Mouse (Mus musculus): Measurements from ENCODE around the gene Gm20683.

DNA sequence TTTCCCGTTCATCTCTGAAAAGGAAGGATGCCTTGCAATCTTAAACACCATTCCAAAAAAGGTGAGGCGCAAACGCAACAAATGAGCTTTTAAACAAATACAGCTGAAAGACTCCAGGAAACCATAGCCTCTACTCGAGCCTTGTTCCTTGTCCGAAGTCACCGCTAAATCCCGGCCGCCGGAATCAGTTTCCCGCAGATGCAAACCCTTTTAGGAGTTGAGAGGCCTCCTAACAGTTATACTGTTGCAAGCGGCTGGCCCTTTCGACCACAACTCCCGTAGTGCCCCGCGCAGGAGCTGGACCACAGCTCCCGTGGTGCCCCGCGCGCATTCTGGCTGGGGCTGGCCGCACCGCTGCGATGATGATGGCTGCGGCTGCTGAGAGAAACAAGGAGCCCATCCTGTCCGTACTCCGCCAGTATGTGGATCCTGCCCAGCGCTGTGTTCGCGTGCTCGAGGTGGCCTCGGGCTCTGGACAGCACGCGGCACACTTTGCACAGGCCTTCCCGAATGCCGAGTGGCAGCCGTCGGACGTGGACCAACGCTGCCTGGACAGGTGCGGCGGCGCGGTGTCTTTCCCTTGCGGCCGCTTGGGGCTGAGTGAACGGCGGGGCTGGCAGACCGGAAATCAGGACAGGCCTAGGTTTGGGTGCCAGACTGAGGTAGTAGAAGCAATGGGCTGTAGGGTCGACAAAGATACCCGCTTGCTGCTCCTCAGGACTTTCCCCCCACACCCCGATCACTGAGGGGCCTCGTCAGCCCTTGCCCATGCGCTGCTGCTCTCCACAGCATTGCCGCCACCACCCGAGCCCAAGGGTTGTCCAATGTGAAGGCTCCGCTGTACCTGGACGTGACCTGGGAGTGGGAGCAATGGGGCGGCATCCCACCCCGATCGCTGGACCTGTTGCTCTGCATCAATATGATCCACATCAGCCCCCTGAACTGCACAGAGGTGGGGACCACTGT, 33.9 kb upstream of the Gm20683 start:
- TF ChIP-seq CTCF (IDR thresholded peaks at IDR 0.05) (peak; percentile 23), EP300 (IDR thresholded peaks at IDR 0.05) (no peak)

Measured in lung, postnatal 0 days (tissue).